Mouse (Mus musculus) stomach, postnatal 0 days (tissue): ENCODE measurements at regions not wholly inside any gene's neighbourhood (a gene's known extent, or its start where the extent isn't known, plus 50 kb on each side); places are given as distances from the start of the nearest gene placed in this dataset.

ENCODE experiments used
- CTCF ChIP-seq: IDR thresholded peaks from 2 replicates; pipeline ENCODE4 v1.5.1; 2016; ENCODE audit warnings: antibody characterized with exemption, low read depth, mild to moderate bottlenecking, moderate library complexity
- EP300 ChIP-seq: optimal IDR thresholded peaks from 2 replicates; pipeline ENCODE3; 2016; ENCODE audit warnings: antibody characterized with exemption

DNA sequence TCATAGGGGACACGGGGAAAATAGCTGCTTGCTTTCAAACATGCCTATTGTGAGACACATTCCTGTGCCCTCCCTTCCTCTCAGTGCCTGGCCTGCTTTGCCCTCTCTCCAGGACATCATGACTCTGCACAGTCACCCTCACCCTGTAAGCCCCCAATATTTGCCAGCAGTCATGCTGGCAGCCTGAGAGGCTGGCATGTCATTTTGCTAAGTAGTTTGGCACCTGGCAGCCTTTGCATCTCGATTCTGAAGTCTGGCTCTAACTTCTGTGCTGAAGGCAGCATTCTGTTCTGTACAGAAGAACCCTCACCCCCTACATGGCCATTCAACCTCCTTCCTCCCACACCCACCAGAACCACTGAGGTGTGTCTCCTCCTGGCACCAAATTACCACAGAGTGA, 157.5 kb upstream of the Col8a1 start:
- TF ChIP-seq CTCF (no peak), EP300 (no peak)
